Mouse (Mus musculus) kidney, adult 2 months (tissue): ENCODE results near the gene Pxdn. TPM values are rescaled to one million over a fixed set of nuclear protein-coding genes. Genes with fewer than 3 reads are reported as not detected.
A peak's percentile ranks its signal among the peaks of the same experiment; 100 is the strongest.

ENCODE experiments used
- DNase-seq: peaks from one replicate; pipeline ENCODE4 v3.0.0; 2021
- H3K27ac ChIP-seq: fragments of 200-500 bp; 2 replicates; pipeline ENCODE4 v1.5.1; 2012; ENCODE audit warnings: low read depth, low read length, control low read depth, inconsistent platforms; ENCODE audit not compliant: insufficient read depth
- H3K27me3 ChIP-seq: fragments of 200-500 bp; replicated peaks from 2 replicates; pipeline ENCODE4 v1.6.1; 2012; ENCODE audit warnings: mild to moderate bottlenecking, moderate library complexity, low read length, inconsistent platforms; ENCODE audit not compliant: control insufficient read depth, insufficient read depth
- H3K36me3 ChIP-seq: fragments of 200-500 bp; 2 replicates; pipeline ENCODE4 v1.6.1; 2012; ENCODE audit warnings: mild to moderate bottlenecking, moderate library complexity, low read length, inconsistent platforms; ENCODE audit not compliant: control insufficient read depth, insufficient read depth
- H3K4me1 ChIP-seq: fragments of 200-500 bp; 2 replicates; pipeline ENCODE4 v1.6.1; 2011; ENCODE audit warnings: low read length; ENCODE audit not compliant: control insufficient read depth, insufficient read depth
- H3K4me3 ChIP-seq: fragments of 200-500 bp; 2 replicates; pipeline ENCODE4 v1.5.1; 2011; ENCODE audit warnings: mild to moderate bottlenecking, low read depth, low read length, control low read depth; ENCODE audit not compliant: insufficient read depth
- CTCF ChIP-seq: fragments of 200-500 bp; conservative IDR thresholded peaks from 2 replicates; pipeline ENCODE4 v1.5.1; 2011; ENCODE audit warnings: low read depth, mild to moderate bottlenecking, control low read depth, low read length, moderate library complexity, mixed read lengths; ENCODE audit not compliant: insufficient read depth, insufficient read length
- POLR2A ChIP-seq: fragments of 200-500 bp; IDR thresholded peaks from one replicate; pipeline ENCODE4 v1.6.1; 2011; ENCODE audit warnings: low read depth, low read length, control low read depth
- WGBS: fragments of 180-500 bp; shearing (Covaris S2); methylation state at CpG from one replicate; pipeline ENCODE4 v1.1.7; 2018; 5-methylcytosine and 5-hydroxymethylcytosine counted together
- polyA plus RNA-seq: library from polyadenylated mRNA; depleted of rRNA; stranded (reverse); fragments of >200 nt; gene quantifications from 2 replicates; pipeline ENCODE4 v1.2.3, GENCODE M21; 2012

The Pxdn gene
- polyA plus RNA-seq, 1 experiment = 24.0 TPM

- no peaks in the 10 kb centered on the region for H3K36me3 ChIP-seq
- no peak for DNase-seq
- no peaks in the 10 kb centered on the region for H3K4me1 ChIP-seq
- H3K27ac ChIP-seq = no peak overlapping the region
- H3K27me3 ChIP-seq = no peaks in the 10 kb centered on the region
- TF ChIP-seq POLR2A (no peak), CTCF (no peak)
- no peak overlapping the region for H3K4me3 ChIP-seq
These were observed 98.6 kb downstream of the Pxdn start for GRCm38 (mm10) chr12:30035841-30036568.

DNA sequence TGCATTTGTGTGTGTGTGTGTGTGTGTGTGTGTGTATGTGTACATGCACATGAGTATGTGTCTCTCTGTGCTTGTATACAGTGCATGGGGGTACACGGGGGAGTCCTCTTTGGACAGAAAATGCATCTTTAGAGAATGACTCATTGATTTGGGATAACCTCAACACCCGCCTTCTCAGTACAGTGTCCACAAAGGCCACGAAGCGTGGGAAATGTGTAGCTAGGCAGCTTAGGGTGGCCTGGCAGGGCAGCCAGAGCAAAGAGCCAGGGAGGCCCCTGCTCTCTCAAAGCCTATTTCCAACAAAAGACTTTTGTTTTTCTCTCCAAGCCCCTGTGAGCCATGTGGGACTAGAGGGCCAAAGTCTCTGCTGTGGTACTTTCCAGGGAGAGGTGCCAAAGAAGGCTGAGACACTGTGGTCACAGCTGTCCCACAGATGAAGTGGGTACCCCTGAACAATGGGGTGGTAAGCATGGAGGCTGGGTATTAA is 99.2 kb downstream of the Pxdn start:
- 83% methylated on average over 4 of the region's 4 CpGs for WGBS

GRCm38 (mm10) chr12:30039565-30039964 is 102.2 kb downstream of the Pxdn start:
- peak; percentile 69 for DNase-seq
- no peak overlapping the region for H3K4me3 ChIP-seq
- H3K27ac ChIP-seq = no peak overlapping the region
- TF ChIP-seq CTCF = peak; percentile 80
- TF ChIP-seq POLR2A = no peak
- H3K4me1 ChIP-seq = no peaks in the 10 kb centered on the region
- WGBS = 40% methylated on average over 4 of the region's 4 CpGs
- no peaks in the 10 kb centered on the region for H3K36me3 ChIP-seq
- H3K27me3 ChIP-seq = no peaks in the 10 kb centered on the region

More for the DNA sequence above, 99.2 kb downstream of the Pxdn start:
- Histone ChIP-seq H3K27ac (no peak overlapping the region), H3K4me1 (no peaks in the 10 kb centered on the region), H3K36me3 (no peaks in the 10 kb centered on the region), H3K27me3 (no peaks in the 10 kb centered on the region), H3K4me3 (no peak overlapping the region)
- no peak for DNase-seq
- TF ChIP-seq POLR2A (no peak), CTCF (no peak)

GRCm38 (mm10) chr12:30040150-30040549 is 102.7 kb downstream of the Pxdn start:
- H3K27me3 ChIP-seq = no peaks in the 10 kb centered on the region
- 17% methylated on average over 4 of the region's 4 CpGs for WGBS
- TF ChIP-seq CTCF = peak; percentile 77
- no peak for TF ChIP-seq POLR2A
- H3K4me1 ChIP-seq = no peaks in the 10 kb centered on the region
- H3K27ac ChIP-seq = no peak overlapping the region
- no peak overlapping the region for H3K4me3 ChIP-seq
- H3K36me3 ChIP-seq = no peaks in the 10 kb centered on the region
- peak; percentile 72 for DNase-seq

DNA sequence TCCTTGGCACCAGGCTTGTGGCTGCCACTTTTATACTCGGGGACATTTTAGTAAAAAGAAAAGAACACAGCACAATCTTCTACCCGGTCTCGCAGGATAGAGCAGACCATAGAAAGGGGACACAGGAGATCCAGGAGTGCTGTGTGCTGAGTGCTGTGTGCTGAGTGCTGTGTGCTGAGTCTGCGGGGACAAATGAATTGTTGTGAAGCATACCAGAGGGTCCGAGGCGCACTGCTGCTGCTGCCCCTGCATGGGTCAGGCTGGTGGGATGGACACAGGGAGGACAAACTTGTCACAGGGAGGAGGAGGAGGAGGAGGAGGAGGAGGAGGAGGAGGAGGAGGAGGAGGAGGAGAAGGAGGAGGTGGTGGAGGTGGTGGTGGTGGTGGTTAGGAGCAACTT is 111.4 kb downstream of the Pxdn start:
- TF ChIP-seq CTCF (no peak), POLR2A (no peak)
- Histone ChIP-seq H3K27me3 (no peaks in the 10 kb centered on the region), H3K4me1 (no peaks in the 10 kb centered on the region), H3K4me3 (no peak overlapping the region), H3K36me3 (no peaks in the 10 kb centered on the region), H3K27ac (no peak overlapping the region)
- no peak for DNase-seq
- WGBS = 91% methylated on average over 6 of the region's 6 CpGs

- Histone ChIP-seq H3K36me3 (no peaks in the 10 kb centered on the region), H3K4me1 (no peaks in the 10 kb centered on the region), H3K27ac (no peak overlapping the region), H3K4me3 (no peak overlapping the region), H3K27me3 (no peaks in the 10 kb centered on the region)
- DNase-seq = no peak
- WGBS = 79% methylated on average over 9 of the region's 9 CpGs
- TF ChIP-seq CTCF = no peak
- no peak for TF ChIP-seq POLR2A
These were observed 112.4 kb downstream of the Pxdn start for GRCm38 (mm10) chr12:30049818-30050217.

DNA sequence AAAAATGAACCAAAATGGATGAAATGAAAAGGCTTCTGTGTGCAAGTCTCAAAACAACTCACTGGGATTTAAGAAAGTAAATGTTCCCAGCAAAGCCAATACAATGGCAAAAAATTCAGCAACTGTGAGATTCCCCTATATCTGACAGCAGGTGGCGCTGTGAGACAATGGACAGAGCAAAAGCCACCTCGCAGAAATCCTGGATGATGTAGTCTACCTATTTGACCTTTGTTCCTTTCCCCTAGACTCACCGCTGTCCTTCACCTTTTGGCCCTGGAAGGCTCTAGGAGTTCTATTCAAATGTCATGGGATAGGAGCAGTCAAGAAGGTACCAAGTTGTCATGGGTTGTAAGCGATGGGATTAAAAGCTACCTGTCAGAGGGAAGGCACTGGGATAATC is 112.8 kb downstream of the Pxdn start:
- Histone ChIP-seq H3K4me3 (no peak overlapping the region), H3K36me3 (no peaks in the 10 kb centered on the region), H3K4me1 (no peaks in the 10 kb centered on the region), H3K27ac (no peak overlapping the region), H3K27me3 (no peaks in the 10 kb centered on the region)
- peak; percentile 49 for DNase-seq
- peak; percentile 71 for TF ChIP-seq CTCF
- TF ChIP-seq POLR2A = no peak
- 18% methylated on average over 4 of the region's 4 CpGs for WGBS
